Mouse (Mus musculus) embryonic facial prominence, embryonic 13.5 days (tissue): ENCODE measurements around the gene Klhl33. TPM values are rescaled to one million over a fixed set of nuclear protein-coding genes. Genes with fewer than 3 reads are reported as not detected.
A peak's percentile ranks its signal among the peaks of the same experiment; 100 is the strongest.

Experiments used
- ATAC-seq: fragments of 200-750 bp; cut with Nextera tagmentation; 2 replicates; pipeline ENCODE4 v1.8.0; 2017; ENCODE audit warnings: low read depth; ENCODE audit not compliant: insufficient number of reproducible peaks, insufficient read depth, low FRiP score, low TSS enrichment
- H3K27ac ChIP-seq: fragments of 300-500 bp; sonication (generic); 2 replicates; pipeline ENCODE4 v1.5.1; 2015; ENCODE audit warnings: moderate library complexity, mild to moderate bottlenecking, inconsistent platforms
- H3K27me3 ChIP-seq: fragments of 300-500 bp; sonication (generic); 2 replicates; pipeline ENCODE4 v1.6.1; 2015; ENCODE audit warnings: mild to moderate bottlenecking, inconsistent platforms
- H3K36me3 ChIP-seq: fragments of 300-500 bp; sonication (generic); 2 replicates; pipeline ENCODE4 v1.6.1; 2015; ENCODE audit warnings: mild to moderate bottlenecking, inconsistent platforms
- H3K4me1 ChIP-seq: fragments of 300-500 bp; sonication (generic); 2 replicates; pipeline ENCODE4 v1.6.1; 2015; ENCODE audit warnings: inconsistent platforms
- H3K4me2 ChIP-seq: fragments of 300-500 bp; sonication (generic); 2 replicates; pipeline ENCODE4 v1.6.1; 2015; ENCODE audit warnings: moderate library complexity, mild to moderate bottlenecking, inconsistent platforms
- H3K4me3 ChIP-seq: fragments of 300-500 bp; sonication (generic); 2 replicates; pipeline ENCODE4 v1.5.1; 2015; ENCODE audit warnings: mild to moderate bottlenecking, inconsistent platforms
- H3K9ac ChIP-seq: fragments of 300-500 bp; sonication (generic); 2 replicates; pipeline ENCODE4 v1.6.1; 2015; ENCODE audit warnings: mild to moderate bottlenecking, inconsistent platforms
- H3K9me3 ChIP-seq: fragments of 300-500 bp; sonication (generic); 2 replicates; pipeline ENCODE4 v1.6.1; 2016; ENCODE audit warnings: inconsistent platforms
- WGBS: fragments of 180-500 bp; shearing (Covaris S2); methylation state at CpG from one replicate; pipeline ENCODE4 v1.1.7; 2015; ENCODE audit warnings: mixed read lengths; 5-methylcytosine and 5-hydroxymethylcytosine counted together
- polyA plus RNA-seq: library from polyadenylated mRNA; unstranded; fragments of >200 nt; fragmentation: Nextera tagmentation; extraction: Ambion mirVana; gene quantifications from 2 replicates; pipeline ENCODE4 v1.2.1, GENCODE M21; 2015

The Klhl33 gene
- polyA plus RNA-seq, 1 experiment from 2014 or later, result 0.37 TPM

GRCm38 (mm10) chr14:50896747-50897373, 447 bp downstream of the Klhl33 start:
- peak overlapping the region; percentile 71 for H3K9ac ChIP-seq
- H3K4me1 ChIP-seq, result peaks cover 21% of the 10 kb centered on the region
- ATAC-seq, result no peak
- peak overlapping the region; percentile 49 for H3K4me3 ChIP-seq
- H3K4me2 ChIP-seq, result peak overlapping the region; percentile 91
- no peaks in the 10 kb centered on the region for H3K9me3 ChIP-seq
- H3K27ac ChIP-seq, result no peak overlapping the region
- no peaks in the 10 kb centered on the region for H3K36me3 ChIP-seq
- 12% methylated on average over 23 of the region's 23 CpGs for WGBS
- peaks cover 28% of the 10 kb centered on the region for H3K27me3 ChIP-seq

- ATAC-seq, result no peak
- WGBS, result 16% methylated on average over 19 of the region's 19 CpGs
- peak overlapping the region; percentile 71 for H3K9ac ChIP-seq
- peak overlapping the region; percentile 91 for H3K4me2 ChIP-seq
- no peaks in the 10 kb centered on the region for H3K36me3 ChIP-seq
- H3K27me3 ChIP-seq, result peaks cover 28% of the 10 kb centered on the region
- H3K4me1 ChIP-seq, result peaks cover 21% of the 10 kb centered on the region
- no peak overlapping the region for H3K27ac ChIP-seq
- H3K9me3 ChIP-seq, result no peaks in the 10 kb centered on the region
- H3K4me3 ChIP-seq, result peak overlapping the region; percentile 49
Observed at GRCm38 (mm10) chr14:50895985-50896746, 1.1 kb downstream of the Klhl33 start.

- H3K36me3 ChIP-seq, result no peaks in the 10 kb centered on the region
- no peak overlapping the region for H3K4me3 ChIP-seq
- no peak for ATAC-seq
- H3K4me1 ChIP-seq, result peaks cover 21% of the 10 kb centered on the region
- H3K27ac ChIP-seq, result no peak overlapping the region
- no peaks in the 10 kb centered on the region for H3K9me3 ChIP-seq
- H3K9ac ChIP-seq, result no peak overlapping the region
- no peak overlapping the region for H3K4me2 ChIP-seq
- H3K27me3 ChIP-seq, result peaks cover 28% of the 10 kb centered on the region
Observed at GRCm38 (mm10) chr14:50895407-50895806, 1.9 kb downstream of the Klhl33 start.

GRCm38 (mm10) chr14:50892541-50893459, 4.5 kb downstream of the Klhl33 start:
- H3K4me3 ChIP-seq, result no peak overlapping the region
- WGBS, result 85% methylated on average over 22 of the region's 22 CpGs
- H3K4me1 ChIP-seq, result peaks cover 21% of the 10 kb centered on the region
- ATAC-seq, result 0 out of 2 replicates have a peak, but pooled peaks have one; percentile 13
- peaks cover 25% of the 10 kb centered on the region for H3K27me3 ChIP-seq
- no peaks in the 10 kb centered on the region for H3K9me3 ChIP-seq
- no peak overlapping the region for H3K9ac ChIP-seq
- no peaks in the 10 kb centered on the region for H3K36me3 ChIP-seq
- no peak overlapping the region for H3K27ac ChIP-seq
- no peak overlapping the region for H3K4me2 ChIP-seq

- H3K4me3 ChIP-seq, result no peak overlapping the region
- peaks cover 18% of the 10 kb centered on the region for H3K27me3 ChIP-seq
- no peak overlapping the region for H3K27ac ChIP-seq
- H3K9ac ChIP-seq, result no peak overlapping the region
- no peaks in the 10 kb centered on the region for H3K36me3 ChIP-seq
- peaks cover 17% of the 10 kb centered on the region for H3K4me1 ChIP-seq
- no peak for ATAC-seq
- H3K4me2 ChIP-seq, result no peak overlapping the region
- no peaks in the 10 kb centered on the region for H3K9me3 ChIP-seq
- WGBS, result 80% methylated on average over 7 of the region's 7 CpGs
Observed at GRCm38 (mm10) chr14:50892091-50892490, 5.2 kb downstream of the Klhl33 start.

- no peak overlapping the region for H3K4me2 ChIP-seq
- H3K27me3 ChIP-seq, result peaks cover 13% of the 10 kb centered on the region
- 90% methylated on average over 8 of the region's 8 CpGs for WGBS
- H3K27ac ChIP-seq, result no peak overlapping the region
- H3K9me3 ChIP-seq, result no peaks in the 10 kb centered on the region
- no peaks in the 10 kb centered on the region for H3K36me3 ChIP-seq
- H3K9ac ChIP-seq, result no peak overlapping the region
- no peak overlapping the region for H3K4me3 ChIP-seq
- ATAC-seq, result no peak
- H3K4me1 ChIP-seq, result peaks cover 12% of the 10 kb centered on the region
Observed at GRCm38 (mm10) chr14:50891621-50892020, 5.7 kb downstream of the Klhl33 start.

GRCm38 (mm10) chr14:50876236-50876950, 20.9 kb downstream of the Klhl33 start:
- WGBS, result 74% methylated on average over 6 of the region's 6 CpGs
- no peak overlapping the region for H3K9ac ChIP-seq
- no peak overlapping the region for H3K4me3 ChIP-seq
- H3K4me1 ChIP-seq, result no peaks in the 10 kb centered on the region
- no peak overlapping the region for H3K4me2 ChIP-seq
- ATAC-seq, result no peak
- H3K9me3 ChIP-seq, result no peaks in the 10 kb centered on the region
- no peak overlapping the region for H3K27ac ChIP-seq
- no peaks in the 10 kb centered on the region for H3K27me3 ChIP-seq
- H3K36me3 ChIP-seq, result no peaks in the 10 kb centered on the region

- Histone ChIP-seq H3K9me3 (no peaks in the 10 kb centered on the region), H3K27me3 (no peaks in the 10 kb centered on the region), H3K4me1 (peaks cover 2% of the 10 kb centered on the region; the same call in 1 of the 2 replicates), H3K36me3 (no peaks in the 10 kb centered on the region), H3K27ac (no peak overlapping the region), H3K9ac (no peak overlapping the region), H3K4me2 (no peak overlapping the region), H3K4me3 (no peak overlapping the region)
- WGBS, result 79% methylated on average over 6 of the region's 6 CpGs
- ATAC-seq, result no peak
Observed at GRCm38 (mm10) chr14:50875591-50876230, 21.6 kb downstream of the Klhl33 start.

- Histone ChIP-seq H3K4me1 (peaks cover 5% of the 10 kb centered on the region; the same call in 1 of the 2 replicates), H3K27me3 (no peaks in the 10 kb centered on the region), H3K4me2 (no peak overlapping the region), H3K9ac (no peak overlapping the region), H3K36me3 (no peaks in the 10 kb centered on the region), H3K9me3 (no peaks in the 10 kb centered on the region), H3K27ac (no peak overlapping the region), H3K4me3 (no peak overlapping the region)
- 73% methylated on average over 3 of the region's 3 CpGs for WGBS
- ATAC-seq, result no peak
Observed at GRCm38 (mm10) chr14:50875175-50875574, 22.1 kb downstream of the Klhl33 start.

- H3K4me3 ChIP-seq, result no peak overlapping the region
- H3K27ac ChIP-seq, result no peak overlapping the region
- H3K27me3 ChIP-seq, result no peaks in the 10 kb centered on the region
- no peaks in the 10 kb centered on the region; the same call in 1 of the 2 replicates for H3K36me3 ChIP-seq
- no peak overlapping the region for H3K9ac ChIP-seq
- 82% methylated on average over 2 of the region's 2 CpGs for WGBS
- H3K9me3 ChIP-seq, result no peaks in the 10 kb centered on the region
- no peak for ATAC-seq
- H3K4me2 ChIP-seq, result peak overlapping the region; percentile 64; the same call in 1 of the 2 replicates
- H3K4me1 ChIP-seq, result peaks cover 5% of the 10 kb centered on the region; the same call in 1 of the 2 replicates
Observed at GRCm38 (mm10) chr14:50871284-50871683, 26.0 kb downstream of the Klhl33 start.
